Mouse (Mus musculus) ES-E14 (cell line): ENCODE data around the gene Vtn.

Source experiments
- CHD2 ChIP-seq: IDR thresholded peaks from 2 replicates; pipeline ENCODE4 v1.6.1; 2014; ENCODE audit warnings: mild to moderate bottlenecking, low read depth, low read length, inconsistent platforms
- HCFC1 ChIP-seq: IDR thresholded peaks from 2 replicates; pipeline ENCODE4 v1.6.1; 2012; ENCODE audit warnings: low read length, inconsistent platforms, borderline replicate concordance; ENCODE audit not compliant: insufficient read depth
- MAFK ChIP-seq: IDR thresholded peaks from 2 replicates; pipeline ENCODE4 v1.6.1; 2014; ENCODE audit warnings: mild to moderate bottlenecking, low read depth, low read length, inconsistent platforms; ENCODE audit not compliant: insufficient read depth
- ZNF384 ChIP-seq: IDR thresholded peaks from 2 replicates; pipeline ENCODE4 v1.6.1; 2012; ENCODE audit warnings: low read depth, low read length, inconsistent platforms

DNA sequence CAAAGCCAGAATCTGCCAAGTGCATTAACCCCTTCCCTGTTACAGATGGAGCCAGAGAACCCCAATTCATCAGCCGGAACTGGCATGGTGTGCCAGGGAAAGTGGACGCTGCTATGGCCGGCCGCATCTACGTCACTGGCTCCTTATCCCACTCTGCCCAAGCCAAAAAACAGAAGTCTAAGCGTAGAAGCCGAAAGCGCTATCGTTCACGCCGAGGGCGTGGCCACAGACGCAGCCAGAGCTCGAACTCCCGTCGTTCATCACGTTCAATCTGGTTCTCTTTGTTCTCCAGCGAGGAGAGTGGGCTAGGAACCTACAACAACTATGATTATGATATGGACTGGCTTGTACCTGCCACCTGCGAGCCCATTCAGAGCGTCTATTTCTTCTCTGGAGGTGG, 2.6 kb downstream of the Vtn start:
- TF ChIP-seq ZNF384 (no peak), CHD2 (no peak), HCFC1 (no peak), MAFK (no peak)
